Mouse (Mus musculus): ENCODE measurements around the gene Insig2.

Insig2 gene

DNA sequence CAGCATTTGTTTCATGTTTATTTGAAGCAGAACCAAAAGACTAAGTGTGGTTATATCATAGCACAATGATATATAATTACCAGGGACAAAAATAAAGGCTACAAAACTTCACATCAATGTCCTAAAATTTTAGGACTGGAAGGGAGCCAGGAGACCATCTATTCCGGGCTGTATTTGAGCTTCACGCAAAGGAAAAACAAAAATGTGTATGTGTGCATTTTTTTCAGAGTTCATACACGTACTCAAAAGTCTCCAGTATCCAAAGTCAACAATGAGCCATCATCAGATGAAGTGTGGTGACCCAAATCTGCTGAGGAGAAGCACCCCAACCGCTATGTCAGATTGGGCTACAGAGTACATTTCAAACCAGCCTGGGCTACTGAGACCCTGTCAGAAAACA, 8.9 kb downstream of the Insig2 start:
- no peak for DNase-seq

DNA sequence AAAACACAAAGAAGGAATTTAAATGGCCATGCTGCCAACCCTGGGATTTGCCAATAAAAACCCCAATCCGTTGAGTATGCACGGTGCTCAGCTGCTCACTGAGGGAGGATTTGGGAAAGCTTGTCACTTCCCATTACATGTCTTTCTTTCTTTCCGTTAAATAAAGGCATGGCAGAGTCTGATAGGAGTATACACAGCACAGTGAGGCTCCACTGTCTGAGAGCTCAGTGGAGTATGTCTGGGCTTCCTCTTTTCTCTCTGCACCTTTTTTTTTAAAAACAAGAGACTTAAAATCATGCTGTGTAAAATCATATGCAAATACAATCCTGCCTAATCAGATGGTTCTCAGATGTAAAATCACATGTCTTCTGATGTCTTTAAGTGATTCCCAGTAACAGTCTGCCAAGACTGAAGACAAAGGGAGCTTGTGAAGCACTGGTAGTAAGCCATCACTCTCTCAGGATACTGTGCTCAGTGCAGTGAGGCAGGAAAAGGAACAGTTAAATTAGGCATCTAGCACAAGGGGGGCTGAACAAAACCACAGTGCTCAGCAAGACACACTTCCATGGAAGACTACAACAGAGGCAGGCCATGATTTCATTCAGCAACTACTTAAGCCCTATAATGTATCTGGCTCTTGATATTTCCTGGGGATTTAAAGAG, 17.5 kb downstream of the Insig2 start:
- DNase-seq, result no peak

DNA sequence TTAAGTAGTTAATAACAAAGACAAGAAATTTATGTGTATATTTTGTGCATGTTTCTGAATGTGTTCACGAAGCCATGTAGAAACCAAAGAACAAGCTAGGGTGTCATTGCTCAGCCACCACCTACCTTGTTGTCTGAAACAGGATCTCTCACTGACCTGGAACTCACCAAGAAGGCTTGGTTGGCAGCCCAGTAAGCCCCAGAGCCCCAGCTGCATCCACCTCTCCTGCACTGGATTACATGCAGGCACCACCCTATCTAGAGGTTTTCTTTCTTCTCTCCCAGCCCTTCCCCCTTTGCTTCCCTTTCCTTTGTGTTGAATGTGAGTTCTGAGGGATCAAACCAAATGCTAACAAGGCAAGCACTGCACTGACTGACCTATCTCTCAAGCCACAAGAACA, 19.2 kb downstream of the Insig2 start:
- DNase-seq, result no peak

DNA sequence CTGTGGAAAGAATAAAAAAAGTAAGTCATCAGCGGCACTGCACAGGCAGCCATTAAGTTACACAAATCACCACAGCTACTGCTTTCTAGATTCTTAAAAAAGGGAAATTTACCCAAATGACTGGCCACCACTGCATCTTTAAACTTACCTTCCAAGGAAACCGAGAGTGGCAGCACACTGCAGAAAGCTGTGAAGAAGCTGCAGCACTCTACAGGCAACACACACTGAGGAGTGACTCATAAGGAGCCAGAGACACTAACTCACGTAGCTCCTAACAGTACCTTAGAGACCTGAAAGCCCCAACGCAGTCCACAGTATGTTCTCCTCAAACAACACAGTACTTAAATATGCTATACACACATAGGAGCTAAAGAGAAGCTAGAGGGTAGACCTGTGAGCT, 20.1 kb downstream of the Insig2 start:
- no peak for DNase-seq

DNA sequence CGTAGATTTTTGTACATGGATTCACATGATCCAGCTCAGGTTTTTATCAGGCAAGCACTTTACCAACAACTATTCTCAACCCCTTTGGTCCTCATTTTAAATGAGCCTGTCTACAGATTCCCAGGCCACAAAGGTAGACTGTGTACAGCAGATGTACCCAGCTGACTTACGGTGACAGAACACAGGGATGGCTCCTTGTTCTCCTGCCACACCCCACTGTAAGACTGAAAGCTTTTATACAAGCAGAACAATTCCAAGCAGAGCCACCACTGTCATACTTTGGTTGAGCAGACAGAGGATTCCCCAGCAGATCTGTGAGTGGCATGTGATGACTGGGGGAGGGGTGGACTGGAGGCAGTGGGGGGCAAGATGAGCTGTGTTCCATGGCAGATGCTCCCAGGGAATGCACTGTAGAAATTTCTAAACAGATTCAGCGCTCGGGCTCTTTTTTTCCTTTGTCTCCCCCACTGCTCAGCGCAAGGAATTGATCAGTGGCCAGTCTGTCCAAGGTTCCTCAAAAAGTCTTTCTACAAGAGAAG, 35.6 kb downstream of the Insig2 start:
- no peak for DNase-seq

DNA sequence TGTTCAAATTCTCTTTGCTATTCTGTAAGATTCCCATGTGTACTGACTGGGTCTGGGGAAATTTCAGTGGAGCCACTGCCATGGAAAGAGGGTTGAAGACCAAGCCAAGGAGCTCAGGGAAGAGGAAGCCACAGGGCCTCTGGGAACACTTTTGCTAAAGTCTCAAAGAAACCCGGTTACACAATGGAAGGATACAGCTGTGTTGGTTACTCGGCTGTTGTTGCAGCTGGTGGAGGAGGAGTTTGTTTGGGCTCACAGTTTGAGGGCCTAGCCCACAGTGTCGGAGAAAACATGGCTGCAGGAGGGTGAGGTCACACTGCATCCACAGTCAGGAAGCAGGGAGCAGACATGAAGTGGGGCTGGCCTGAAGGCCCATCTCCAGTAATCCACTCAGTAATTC, 38.8 kb downstream of the Insig2 start:
- DNase-seq, result no peak

DNA sequence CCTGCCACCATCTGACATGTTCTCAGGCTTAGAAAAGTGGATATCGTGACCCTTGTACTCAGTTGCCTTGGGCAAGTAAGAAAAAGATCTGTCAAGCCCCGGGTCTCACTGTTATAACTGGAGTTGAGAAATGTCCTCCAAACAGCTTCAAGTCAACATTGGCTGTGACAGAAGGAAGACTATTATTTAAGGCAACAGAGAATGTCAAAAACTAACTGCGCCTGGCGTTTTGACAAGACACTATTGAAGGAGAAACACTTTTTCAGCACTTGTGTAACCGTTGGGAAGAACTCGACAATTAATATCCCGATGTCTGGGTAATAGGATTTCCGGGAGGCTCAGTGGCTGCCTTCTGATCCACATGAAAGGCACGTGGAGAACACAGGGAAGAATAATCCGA, 41.5 kb downstream of the Insig2 start:
- DNase-seq, result no peak

DNA sequence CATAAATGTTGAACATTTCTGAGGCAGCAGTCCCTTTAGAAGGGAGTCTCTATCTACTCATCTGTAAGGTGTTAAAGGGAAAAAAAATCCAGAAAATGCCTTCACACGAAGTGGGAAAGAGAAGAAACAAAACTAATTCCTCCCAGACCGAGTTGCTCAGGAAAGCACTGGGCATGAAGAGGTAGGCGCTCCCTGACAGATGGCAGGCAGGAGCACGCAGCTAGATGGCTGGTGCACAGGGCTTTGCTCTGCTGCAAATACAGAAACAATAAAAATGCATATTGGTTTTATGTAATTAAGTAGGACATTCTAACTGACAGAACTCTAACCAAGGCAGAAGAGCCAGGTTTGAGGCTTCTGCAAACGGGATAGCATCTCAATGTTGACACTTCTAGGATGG, 42.0 kb downstream of the Insig2 start:
- no peak for DNase-seq

DNA sequence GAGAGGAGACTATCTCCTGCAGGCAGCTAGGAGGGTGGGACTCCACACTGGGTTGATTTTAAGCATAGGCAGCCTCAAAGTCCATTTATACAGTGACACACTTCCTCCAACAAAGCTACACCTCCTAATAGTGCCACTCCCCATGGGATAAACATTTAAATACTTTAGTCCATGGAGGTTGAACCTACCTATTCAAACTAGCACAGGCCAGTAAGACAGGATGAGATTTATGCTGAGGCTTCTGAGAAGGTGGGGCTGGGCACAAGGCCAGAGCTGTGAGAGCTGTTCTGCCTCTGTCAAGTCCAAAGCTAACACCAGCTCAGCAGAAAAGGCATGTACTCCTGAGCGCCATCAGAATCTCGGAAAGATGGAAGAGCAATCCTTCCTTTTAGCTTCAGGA, 48.2 kb downstream of the Insig2 start:
- DNase-seq, result no peak

DNA sequence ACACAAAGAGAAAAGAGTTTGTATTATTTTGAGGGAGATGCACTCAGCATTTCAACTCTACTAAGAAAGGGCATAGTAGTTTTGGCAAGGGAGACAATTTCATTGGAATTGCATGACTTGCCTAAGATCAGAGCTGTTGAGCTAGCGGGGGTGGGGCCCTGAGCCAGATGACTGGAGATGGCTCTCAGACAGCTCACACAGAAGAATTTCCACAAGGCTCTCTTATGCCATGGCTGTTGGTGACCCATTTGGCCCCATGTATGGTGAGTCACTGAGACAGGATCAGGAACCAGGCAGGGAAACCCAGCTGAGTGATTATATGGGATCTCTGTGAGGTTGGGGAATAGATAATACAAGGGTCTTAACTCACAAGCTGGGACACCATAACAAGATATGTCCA, 51.9 kb downstream of the Insig2 start:
- no peak for DNase-seq

DNA sequence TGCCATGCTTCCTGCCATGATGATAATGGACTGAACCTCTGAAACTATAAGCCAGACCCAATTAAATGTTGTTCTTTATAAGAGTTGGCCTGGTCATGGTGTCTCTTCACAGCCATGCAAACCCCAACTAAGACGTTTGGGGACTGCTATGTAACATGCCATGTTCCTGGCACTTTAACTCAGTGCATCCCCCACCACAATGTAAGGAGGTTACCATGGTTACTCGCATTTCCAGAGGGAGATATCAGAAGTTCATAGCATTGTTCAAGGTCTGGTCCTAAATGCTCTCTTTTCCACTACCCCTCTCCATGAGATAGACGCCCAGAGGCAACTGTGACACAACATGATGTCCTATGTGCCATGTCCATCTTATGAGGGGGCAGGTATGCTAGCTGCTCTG, 54.0 kb downstream of the Insig2 start:
- DNase-seq, result no peak

DNA sequence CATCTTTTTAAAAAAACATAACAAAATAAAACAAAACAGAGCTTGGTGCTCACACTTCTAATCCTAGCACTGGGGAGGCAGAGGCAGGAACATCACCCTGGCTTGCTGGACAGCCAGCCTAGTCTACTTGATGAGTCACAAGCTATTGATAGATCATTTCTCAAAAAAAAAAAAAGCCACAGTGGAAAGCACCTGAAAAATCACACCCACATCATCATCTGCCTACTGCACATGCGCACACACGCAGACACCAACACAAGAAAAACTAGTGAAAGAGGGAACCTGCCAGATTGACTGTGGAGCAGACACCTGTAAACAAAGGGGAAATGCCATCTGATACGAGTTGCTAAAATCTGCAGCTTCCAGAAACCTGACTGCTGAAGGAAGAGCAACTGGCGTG, 54.9 kb downstream of the Insig2 start:
- DNase-seq, result no peak

DNA sequence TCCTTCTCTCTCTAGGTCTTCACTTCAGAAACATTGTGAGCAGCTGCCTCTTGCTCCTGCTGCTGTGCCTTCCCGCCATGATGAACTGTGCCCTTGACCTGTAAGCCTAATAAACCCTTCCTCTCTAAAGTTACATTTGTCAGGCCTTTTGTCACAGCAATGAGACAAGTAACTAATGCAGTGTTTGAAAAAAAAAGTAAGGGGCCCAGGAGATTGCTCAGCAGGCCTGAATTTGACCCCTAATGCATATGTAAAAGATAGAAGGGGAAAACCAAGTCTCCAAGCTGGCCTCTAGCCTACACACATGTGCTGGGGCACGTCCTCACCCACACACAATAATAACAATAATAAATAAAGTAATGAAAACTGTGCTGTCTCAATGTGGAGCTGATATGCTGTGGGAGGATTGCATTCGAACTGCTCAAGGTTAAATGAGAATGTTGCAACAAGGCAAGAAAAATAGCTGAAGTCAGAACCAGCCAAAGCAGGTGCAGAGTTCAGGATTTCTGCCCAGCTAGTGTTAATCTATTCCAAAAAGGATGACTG, 56.4 kb downstream of the Insig2 start:
- no peak for DNase-seq

DNA sequence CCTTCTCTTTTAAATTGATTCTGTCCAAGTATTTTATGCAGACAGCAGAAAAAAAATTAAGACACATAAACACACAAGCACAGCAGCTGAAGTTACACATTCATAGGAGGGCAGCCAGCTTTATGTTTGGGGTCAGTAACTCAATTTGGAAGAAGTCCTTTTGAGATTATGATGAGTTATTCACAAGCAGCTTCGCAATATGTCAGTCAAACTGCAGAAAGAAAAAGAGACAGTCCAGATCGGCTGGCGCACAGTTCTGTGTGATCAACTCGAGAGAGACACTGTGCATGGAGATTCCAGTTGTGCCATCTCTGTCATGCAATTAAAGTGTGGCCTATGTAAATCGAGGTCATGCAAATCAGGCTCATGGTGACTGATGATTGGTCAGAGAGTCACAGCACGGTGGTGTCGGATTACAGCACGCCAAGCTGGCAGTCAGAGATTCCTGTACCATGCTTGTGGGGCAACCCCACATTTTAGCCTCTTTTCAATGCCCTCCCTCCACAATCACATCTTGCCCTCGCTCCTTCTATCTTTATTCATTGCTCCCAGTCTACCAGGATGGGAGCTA, 72.1 kb downstream of the Insig2 start:
- DNase-seq, result no peak

All from right cerebral cortex, postnatal 14 days (tissue).